Mouse (Mus musculus) limb, embryonic 11.5 days (tissue): ENCODE measurements around the gene Sgta. TPM values are rescaled to one million over a fixed set of nuclear protein-coding genes. Genes with fewer than 3 reads are reported as not detected.

Source experiments
- ATAC-seq: fragments of 200-750 bp; cut with Nextera tagmentation; 2 replicates; pipeline ENCODE4 v1.8.0; 2017; ENCODE audit warnings: low read depth; ENCODE audit not compliant: insufficient number of reproducible peaks, low FRiP score, low TSS enrichment
- DNase-seq: peaks from one replicate; pipeline ENCODE4 v3.0.0-alpha.2; 2015; ENCODE audit warnings: low spot score
- H3K27ac ChIP-seq: fragments of 300-500 bp; sonication (generic); replicated peaks from 2 replicates; pipeline ENCODE4 v1.5.1; 2014; ENCODE audit warnings: low read depth, mild to moderate bottlenecking, low read length
- H3K27me3 ChIP-seq: fragments of 300-500 bp; sonication (generic); 2 replicates; pipeline ENCODE4 v1.6.1; 2014; ENCODE audit warnings: mild to moderate bottlenecking, low read length, mixed read lengths; ENCODE audit not compliant: control insufficient read depth, insufficient read depth
- H3K36me3 ChIP-seq: fragments of 300-500 bp; sonication (generic); 2 replicates; pipeline ENCODE4 v1.6.1; 2014; ENCODE audit warnings: mild to moderate bottlenecking, low read length, moderate library complexity, mixed read lengths; ENCODE audit not compliant: control insufficient read depth, insufficient read depth
- H3K4me1 ChIP-seq: fragments of 300-500 bp; sonication (generic); 2 replicates; pipeline ENCODE4 v1.6.1; 2014; ENCODE audit warnings: low read length, mixed read lengths; ENCODE audit not compliant: control insufficient read depth, insufficient read depth
- H3K4me2 ChIP-seq: fragments of 300-500 bp; sonication (generic); 2 replicates; pipeline ENCODE4 v1.6.1; 2014; ENCODE audit warnings: low read depth, mild to moderate bottlenecking, moderate library complexity; ENCODE audit not compliant: severe bottlenecking
- H3K4me3 ChIP-seq: fragments of 300-500 bp; sonication (generic); 2 replicates; pipeline ENCODE4 v1.5.1; 2014; ENCODE audit warnings: low read depth, low read length
- H3K9ac ChIP-seq: fragments of 300-500 bp; sonication (generic); 2 replicates; pipeline ENCODE4 v1.6.1; 2014; ENCODE audit warnings: mild to moderate bottlenecking, low read length
- H3K9me3 ChIP-seq: fragments of 300-500 bp; sonication (generic); 2 replicates; pipeline ENCODE4 v1.6.1; 2016; ENCODE audit warnings: low read length; ENCODE audit not compliant: control insufficient read depth
- WGBS: fragments of 180-500 bp; shearing (Covaris S2); extraction: QIAGEN DNeasy Blood & Tissue Kit; methylation state at CpG from one replicate; pipeline ENCODE4 v1.1.7; 2014; 5-methylcytosine and 5-hydroxymethylcytosine counted together
- polyA plus RNA-seq: library from polyadenylated mRNA; unstranded; fragments of >200 nt; fragmentation: Nextera tagmentation; extraction: Ambion mirVana; gene quantifications from 2 replicates; pipeline ENCODE4 v1.2.1, GENCODE M21; 2014

Sgta gene
- polyA plus RNA-seq, 1 experiment from 2014 or later = 221 TPM

DNA sequence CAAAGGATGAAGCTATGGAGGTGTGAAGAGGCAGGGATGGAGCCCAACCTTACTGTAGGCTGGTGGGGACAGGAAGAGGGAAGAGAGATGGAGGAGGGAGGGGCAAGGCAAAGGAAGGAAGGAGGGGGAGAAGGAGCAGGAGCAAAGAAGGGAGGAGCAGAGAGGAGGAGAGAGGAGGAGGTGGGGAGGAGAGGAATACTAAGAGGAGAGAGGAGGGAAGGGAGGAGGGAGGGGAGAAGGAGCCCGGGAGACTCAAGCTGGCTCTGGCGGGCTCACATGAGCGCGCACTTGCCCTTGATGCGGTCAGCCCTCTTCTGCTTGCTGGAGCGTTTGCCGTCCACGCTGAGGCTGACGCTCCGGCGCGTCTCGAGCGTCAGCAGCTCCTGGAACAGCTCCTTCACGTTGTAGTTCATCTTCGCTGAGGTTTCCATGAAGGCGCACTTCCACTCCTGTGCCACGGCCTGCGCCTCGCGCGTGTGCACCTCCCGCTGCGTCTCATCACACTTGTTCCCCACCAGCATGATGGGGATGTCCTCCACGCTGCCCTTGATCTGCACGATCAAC, 38.4 kb downstream of the Sgta start:
- WGBS = 14% methylated on average over 26 of the region's 26 CpGs
- Histone ChIP-seq H3K4me1 (peaks cover 4% of the 10 kb centered on the region; the same call in 1 of the 2 replicates), H3K9ac (no peak overlapping the region), H3K4me2 (no peak overlapping the region), H3K27me3 (peaks cover 31% of the 10 kb centered on the region), H3K9me3 (no peaks in the 10 kb centered on the region), H3K4me3 (no peak overlapping the region), H3K36me3 (no peaks in the 10 kb centered on the region), H3K27ac (no peak overlapping the region)
- ATAC-seq = no peak
- DNase-seq = no peak

DNA sequence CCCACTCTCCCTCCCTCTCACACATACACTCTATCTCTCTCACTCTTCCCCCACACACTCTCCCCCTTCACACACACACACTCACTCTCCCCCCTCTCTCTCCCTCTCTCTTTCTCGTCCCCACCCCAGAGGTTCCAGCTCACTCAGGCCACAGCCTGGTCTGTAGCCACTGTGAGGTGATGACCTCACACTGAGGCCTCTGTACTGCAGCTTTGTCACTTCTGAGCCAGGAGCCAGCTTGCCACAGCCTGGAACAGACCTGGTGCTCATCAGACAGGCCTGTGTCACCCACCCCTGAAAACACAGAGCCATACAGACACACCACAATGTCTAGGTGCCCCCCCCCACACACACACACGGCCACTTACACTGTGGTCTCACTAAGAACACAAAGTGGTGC, 39.8 kb downstream of the Sgta start:
- H3K27ac ChIP-seq = no peak overlapping the region
- peaks cover 4% of the 10 kb centered on the region; the same call in 1 of the 2 replicates for H3K4me1 ChIP-seq
- H3K27me3 ChIP-seq = peaks cover 29% of the 10 kb centered on the region
- no peak overlapping the region for H3K4me2 ChIP-seq
- no peak overlapping the region for H3K4me3 ChIP-seq
- no peak for ATAC-seq
- H3K9me3 ChIP-seq = no peaks in the 10 kb centered on the region
- H3K36me3 ChIP-seq = no peaks in the 10 kb centered on the region
- 70% methylated on average over 2 of the region's 2 CpGs for WGBS
- DNase-seq = no peak
- no peak overlapping the region for H3K9ac ChIP-seq

DNA sequence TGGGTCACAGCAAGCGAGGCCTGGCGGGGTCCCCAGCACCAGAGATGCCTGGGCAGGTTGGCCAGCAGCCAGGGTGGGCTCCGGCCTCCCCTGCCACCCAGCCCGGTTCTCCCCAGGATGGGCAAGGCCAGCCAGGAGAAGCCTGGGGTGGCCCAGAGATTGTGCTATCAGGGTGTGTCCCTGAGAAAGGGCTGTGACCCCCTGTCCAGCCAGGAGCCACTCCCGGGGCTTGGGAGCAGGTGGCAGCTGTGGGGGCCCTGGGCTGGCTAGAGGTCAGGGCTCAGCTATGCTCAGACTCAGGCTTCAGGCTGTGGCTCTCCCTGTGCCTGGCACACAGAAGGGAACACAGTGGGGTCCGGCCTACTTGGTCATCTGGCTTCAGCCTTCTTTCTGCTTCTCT, 40.3 kb downstream of the Sgta start:
- H3K36me3 ChIP-seq = no peaks in the 10 kb centered on the region
- H3K4me2 ChIP-seq = no peak overlapping the region
- no peaks in the 10 kb centered on the region for H3K9me3 ChIP-seq
- DNase-seq (no peak), ATAC-seq (no peak)
- H3K4me1 ChIP-seq = no peaks in the 10 kb centered on the region
- no peak overlapping the region for H3K4me3 ChIP-seq
- H3K9ac ChIP-seq = no peak overlapping the region
- no peak overlapping the region for H3K27ac ChIP-seq
- peaks cover 23% of the 10 kb centered on the region for H3K27me3 ChIP-seq
- WGBS = 74% methylated on average over 6 of the region's 6 CpGs

GRCm38 (mm10) chr10:81018326-81018725, 41.7 kb downstream of the Sgta start:
- no peak for DNase-seq
- H3K27ac ChIP-seq = no peak overlapping the region
- WGBS = 34% methylated on average over 10 of the region's 10 CpGs
- H3K36me3 ChIP-seq = no peaks in the 10 kb centered on the region
- no peaks in the 10 kb centered on the region for H3K9me3 ChIP-seq
- ATAC-seq = no peak
- no peak overlapping the region for H3K4me2 ChIP-seq
- H3K4me3 ChIP-seq = no peak overlapping the region
- H3K4me1 ChIP-seq = no peaks in the 10 kb centered on the region
- H3K9ac ChIP-seq = no peak overlapping the region
- H3K27me3 ChIP-seq = peaks cover 17% of the 10 kb centered on the region

DNA sequence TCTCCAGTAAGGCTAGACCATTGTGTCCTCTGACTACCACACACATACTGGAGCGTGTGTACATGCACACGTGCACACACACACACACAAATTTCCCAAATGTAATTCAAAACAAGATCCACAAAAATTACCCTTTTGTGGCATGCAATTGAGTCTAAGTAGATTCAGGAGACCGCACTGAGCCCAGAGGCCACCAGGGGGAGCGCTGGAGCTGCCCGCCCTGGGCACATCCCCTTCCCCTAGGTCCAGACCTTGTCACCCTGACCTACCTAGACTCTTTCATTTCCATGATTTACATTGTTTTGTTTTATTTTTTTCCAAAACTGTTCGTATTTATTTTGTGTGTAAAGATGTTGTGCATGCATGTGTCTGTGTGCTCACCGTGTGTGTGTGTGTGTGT, 43.3 kb downstream of the Sgta start:
- DNase-seq (peak; percentile 77), ATAC-seq (no peak)
- Histone ChIP-seq H3K9ac (no peak overlapping the region), H3K4me2 (no peak overlapping the region), H3K4me1 (no peaks in the 10 kb centered on the region), H3K9me3 (no peaks in the 10 kb centered on the region), H3K36me3 (no peaks in the 10 kb centered on the region), H3K4me3 (no peak overlapping the region), H3K27ac (no peak overlapping the region), H3K27me3 (peaks cover 7% of the 10 kb centered on the region)
- WGBS = 9% methylated on average over 7 of the region's 7 CpGs

- no peaks in the 10 kb centered on the region for H3K27me3 ChIP-seq
- no peak for ATAC-seq
- 91% methylated on average over 2 of the region's 2 CpGs for WGBS
- no peak for DNase-seq
- H3K9ac ChIP-seq = no peak overlapping the region
- H3K4me2 ChIP-seq = no peak overlapping the region
- H3K27ac ChIP-seq = no peak overlapping the region
- no peaks in the 10 kb centered on the region for H3K9me3 ChIP-seq
- H3K4me3 ChIP-seq = no peak overlapping the region
- H3K4me1 ChIP-seq = no peaks in the 10 kb centered on the region
- no peaks in the 10 kb centered on the region for H3K36me3 ChIP-seq
These were observed 44.3 kb downstream of the Sgta start for GRCm38 (mm10) chr10:81015666-81016065.

DNA sequence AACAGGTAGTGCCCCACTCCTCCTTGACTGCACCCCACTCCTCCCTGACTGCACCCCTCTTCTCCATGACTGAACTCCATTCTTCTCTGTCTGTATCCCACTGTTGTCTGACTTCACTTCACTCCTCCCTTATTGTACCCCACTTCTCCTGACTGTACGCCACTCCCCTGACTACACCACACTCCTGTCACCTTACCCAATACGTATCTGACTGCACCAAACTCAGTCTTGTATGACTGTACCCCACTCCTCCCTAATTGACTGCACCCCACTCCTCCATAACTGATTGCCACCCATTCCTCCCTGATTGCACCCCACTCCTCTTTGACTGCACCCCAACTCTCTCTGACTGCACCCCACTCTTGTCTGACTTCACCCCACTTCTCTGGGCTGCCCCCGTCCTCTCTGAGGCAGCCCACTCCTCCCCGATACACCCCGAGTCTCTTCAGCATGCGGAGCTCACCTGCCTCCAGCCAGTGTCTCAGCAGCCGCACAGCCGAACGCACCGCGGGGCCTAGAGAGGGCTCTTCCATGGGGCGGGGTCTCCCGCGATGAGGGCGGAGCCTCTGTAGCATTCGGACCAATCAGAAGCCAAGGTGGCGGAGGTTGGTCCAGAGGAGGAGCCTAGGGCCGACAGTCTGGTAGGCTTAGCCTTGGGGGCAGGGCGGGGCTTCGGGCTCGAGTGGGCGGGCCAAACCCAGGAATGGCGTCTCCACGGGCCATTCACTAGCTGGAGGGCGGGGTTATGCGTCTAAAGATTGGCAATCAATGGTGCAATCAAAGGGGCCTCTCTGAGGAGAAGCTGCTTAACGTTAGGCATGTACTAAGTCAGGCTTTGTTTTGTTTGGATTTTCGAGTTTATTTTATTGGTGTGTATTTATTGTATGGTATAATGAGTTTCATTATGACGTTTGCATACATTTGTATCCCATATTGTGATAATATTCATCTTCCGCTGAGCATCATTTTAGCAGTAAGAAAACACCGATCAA, 45.3 kb downstream of the Sgta start, which contains the start of gene Gng7:
Gene Gng7 (minus strand): TSS at position 553 of the 992 bp plus-strand sequence.
- H3K27me3 ChIP-seq = no peaks in the 10 kb centered on the region
- peak within 1 kb of the TSS; percentile 32 for H3K4me3 ChIP-seq
- H3K4me2 ChIP-seq = peak within 1 kb of the TSS; percentile 58
- H3K36me3 ChIP-seq = no peaks in the 10 kb centered on the region
- peak; percentile 97 for DNase-seq
- H3K9ac ChIP-seq = peak within 1 kb of the TSS; percentile 22; the same call in 1 of the 2 replicates
- ATAC-seq = peak; percentile 95
- no peaks in the 10 kb centered on the region for H3K9me3 ChIP-seq
- no peak within 1 kb of the TSS for H3K27ac ChIP-seq
- 11% methylated on average over 31 of the region's 31 CpGs for WGBS
- no peaks in the 10 kb centered on the region for H3K4me1 ChIP-seq

GRCm38 (mm10) chr10:81010851-81011250, 49.1 kb downstream of the Sgta start:
- DNase-seq (no peak), ATAC-seq (no peak)
- WGBS = 78% methylated on average over 6 of the region's 6 CpGs
- no peaks in the 10 kb centered on the region for H3K27me3 ChIP-seq
- no peaks in the 10 kb centered on the region for H3K4me1 ChIP-seq
- H3K4me2 ChIP-seq = no peak overlapping the region
- no peak overlapping the region for H3K27ac ChIP-seq
- H3K4me3 ChIP-seq = no peak overlapping the region
- H3K9ac ChIP-seq = no peak overlapping the region
- no peaks in the 10 kb centered on the region for H3K36me3 ChIP-seq
- no peaks in the 10 kb centered on the region for H3K9me3 ChIP-seq
